10 mouse cellular contexts compared by ENCODE assay signal in genomic region chr4:117134601-117134995, GRCm38 (mm10). TPM values are rescaled to one million over a fixed set of nuclear protein-coding genes. Genes with fewer than 3 reads are reported as not detected.
A peak's percentile ranks its signal among the peaks of the same experiment; 100 is the strongest.
DNase-seq lines count a peak whose midpoint lies in the region; ATAC-seq and TF ChIP-seq lines count a peak whose summit lies in the region.
"Had no signal": no experiment of that assay in that cellular context is flagged by ENCODE, and none has a peak within 500 bp of the region (broad histone marks: within the 10 kb centered on the region; RNA-seq: fewer than 3 reads in every experiment).

No protein-coding gene starts in this region.

- TF ChIP-seq CTCF in gastrocnemius, adult 2 months (IDR thresholded peaks at IDR 0.05): no peak
- TF ChIP-seq CTCF in lung, adult 2 months (IDR thresholded peaks at IDR 0.05; ENCODE audit: insufficient read depth, low read length): no peak

- peaks cover 28% of the 10 kb centered on the region for H3K4me1 ChIP-seq in neural tube, embryonic 12.5 days
- H3K4me1 ChIP-seq in liver, embryonic 12.5 days: peaks cover 54% of the 10 kb centered on the region
- H3K4me1 ChIP-seq in stomach, embryonic 16.5 days (ENCODE audit: control insufficient read depth, insufficient read depth, low read length): peaks cover 13% of the 10 kb centered on the region
- peaks cover 5% of the 10 kb centered on the region for H3K4me1 ChIP-seq in lung, adult 2 months (ENCODE audit: control insufficient read depth, insufficient read depth, low read length)

- H3K27me3 ChIP-seq in neural tube, embryonic 12.5 days (replicated peaks): peaks cover 8% of the 10 kb centered on the region; the same call in 1 of the 2 replicates
- H3K27me3 ChIP-seq in liver, embryonic 12.5 days (replicated peaks): peaks cover 39% of the 10 kb centered on the region
- H3K27me3 ChIP-seq in stomach, embryonic 16.5 days (ENCODE audit: control insufficient read depth, insufficient read depth, low read length): 0 out of 2 replicates have a peak, but pooled peaks cover 4% of the 10 kb centered on the region

- no peak for DNase-seq in gastrocnemius, adult 2 months
- DNase-seq in gastrocnemius, postnatal 10 days: no peak
- DNase-seq in neural tube, embryonic 10.5 days (ENCODE audit: extremely low spot score, low spot score): no peak
- no peak for DNase-seq in gastrocnemius, postnatal 14 days
- DNase-seq in lung, adult 2 months: no peak

- H3K27ac ChIP-seq in gastrocnemius, adult 2 months: peak overlapping the region; percentile 82
- no peak overlapping the region for H3K27ac ChIP-seq in neural tube, embryonic 12.5 days
- peak overlapping the region; percentile 62 for H3K27ac ChIP-seq in liver, embryonic 12.5 days
- no peak overlapping the region for H3K27ac ChIP-seq in stomach, embryonic 16.5 days (ENCODE audit: low read length)

- 41% methylated on average over 2 of the region's 2 CpGs for WGBS in neural tube, embryonic 12.5 days
- WGBS in liver, embryonic 12.5 days (ENCODE audit: insufficient replicate concordance): 35% methylated on average over 2 of the region's 2 CpGs
- 26% methylated on average over 2 of the region's 2 CpGs for WGBS in stomach, embryonic 16.5 days
- WGBS in lung, adult 2 months: 29% methylated on average over 2 of the region's 2 CpGs

- H3K4me2 ChIP-seq in neural tube, embryonic 12.5 days (replicated peaks): peak overlapping the region; percentile 80
- peak overlapping the region; percentile 99 for H3K4me2 ChIP-seq in liver, embryonic 12.5 days
- H3K4me2 ChIP-seq in stomach, embryonic 16.5 days (ENCODE audit: low read depth, low read length): no peak overlapping the region

- no peak overlapping the region for H3K9ac ChIP-seq in neural tube, embryonic 12.5 days
- peak overlapping the region; percentile 49 for H3K9ac ChIP-seq in liver, embryonic 12.5 days
- peak overlapping the region; percentile 61 for H3K9ac ChIP-seq in stomach, embryonic 16.5 days (ENCODE audit: low read length)

- H3K9me3 ChIP-seq in neural tube, embryonic 12.5 days: no peaks in the 10 kb centered on the region
- H3K9me3 ChIP-seq in liver, embryonic 12.5 days (replicated peaks): no peaks in the 10 kb centered on the region
- no peaks in the 10 kb centered on the region for H3K9me3 ChIP-seq in stomach, embryonic 16.5 days (replicated peaks; ENCODE audit: control insufficient read depth, low read length)

- peak overlapping the region; percentile 95; the same call in 1 of the 2 replicates for H3K4me3 ChIP-seq in gastrocnemius, adult 2 months
- H3K4me3 ChIP-seq in neural tube, embryonic 12.5 days: no peak overlapping the region
- H3K4me3 ChIP-seq in liver, embryonic 12.5 days: peak overlapping the region; percentile 85
- H3K4me3 ChIP-seq in stomach, embryonic 16.5 days (replicated peaks; ENCODE audit: low read length): no peak overlapping the region
- no peak overlapping the region for H3K4me3 ChIP-seq in lung, adult 2 months (replicated peaks; ENCODE audit: extremely low read depth, low read depth, low read length)

- H3K36me3 ChIP-seq in neural tube, embryonic 12.5 days: peaks cover 11% of the 10 kb centered on the region; the same call in 1 of the 2 replicates
- H3K36me3 ChIP-seq in liver, embryonic 12.5 days: peaks cover 9% of the 10 kb centered on the region; the same call in 1 of the 2 replicates
- H3K36me3 ChIP-seq in stomach, embryonic 16.5 days (ENCODE audit: control insufficient read depth, insufficient read depth, low read length): no peaks in the 10 kb centered on the region

- no peak for ATAC-seq in neural tube, embryonic 12.5 days (ENCODE audit: low FRiP score, low read depth)
- no peak for ATAC-seq in liver, embryonic 12.5 days
- ATAC-seq in stomach, embryonic 16.5 days (ENCODE audit: insufficient read depth, low FRiP score): no peak

- TF ChIP-seq POLR2A in lung, adult 2 months (IDR thresholded peaks at IDR 0.05; ENCODE audit: borderline replicate concordance, extremely low read depth, low read depth, low read length): no peak

- intact Hi-C loops in gastrocnemius, adult 2 months (cut with DNase I): no loop called here
- intact Hi-C loops in gastrocnemius, postnatal 14 days (cut with DNase I; ENCODE audit: low total_unique reads): no loop called here

RNA-seq across cellular contexts. Expression of gene Plk3, which starts 0.8 kb away (rescaled TPM):
- total RNA-seq in gastrocnemius, adult 2 months (2021): under 1 TPM; 0.73 to 0.74 TPM
- 1 to 10 TPM; 1.8 to 2.6 TPM for total RNA-seq in gastrocnemius, postnatal 10 days (2021)
- 39.3 and 41.4 TPM in 2 replicates for polyA plus RNA-seq in neural tube, embryonic 12.5 days (2016; fragmentation: Nextera tagmentation; extraction: Ambion mirVana)
- 2.2 and 2.8 TPM in 2 replicates for polyA plus RNA-seq in liver, embryonic 12.5 days (2016; fragmentation: Nextera tagmentation; extraction: Ambion mirVana)
- 3.4 and 5.0 TPM in 2 replicates for polyA plus RNA-seq in stomach, embryonic 16.5 days (2015; fragmentation: Nextera tagmentation; extraction: Ambion mirVana)
- total RNA-seq in gastrocnemius, postnatal 14 days (2021): under 1 TPM; 0.91 to 0.96 TPM
- polyA plus RNA-seq in lung, adult 2 months (2012; rRNA removed): 19.4 and 20.4 TPM in 2 replicates

RNA-seq across cellular contexts. Expression of gene Tctex1d4, which starts 8.0 kb away (rescaled TPM):
- total RNA-seq in gastrocnemius, adult 2 months (2021): not detected
- total RNA-seq in gastrocnemius, postnatal 10 days (2021): not detected
- polyA plus RNA-seq in neural tube, embryonic 12.5 days (2016; fragmentation: Nextera tagmentation; extraction: Ambion mirVana): not detected in 2 replicates
- polyA plus RNA-seq in liver, embryonic 12.5 days (2016; fragmentation: Nextera tagmentation; extraction: Ambion mirVana): not detected in 2 replicates
- polyA plus RNA-seq in stomach, embryonic 16.5 days (2015; fragmentation: Nextera tagmentation; extraction: Ambion mirVana): 0.22 TPM in 1 of 2 replicates, not detected in the other
- not detected for total RNA-seq in gastrocnemius, postnatal 14 days (2021)
- polyA plus RNA-seq in lung, adult 2 months (2012; rRNA removed): 58.9 and 61.4 TPM in 2 replicates
- total RNA-seq: granulocyte monocyte progenitor cell, adult 5-6 weeks had no signal

RNA-seq across cellular contexts. Expression of gene Btbd19, which starts 9.1 kb away (rescaled TPM):
- total RNA-seq in gastrocnemius, adult 2 months (2021): 1 to 10 TPM; 2.3 to 2.5 TPM
- total RNA-seq in gastrocnemius, postnatal 10 days (2021): 1 to 10 TPM; 4.7 to 6.8 TPM
- polyA plus RNA-seq in neural tube, embryonic 12.5 days (2016; fragmentation: Nextera tagmentation; extraction: Ambion mirVana): 3.6 and 4.6 TPM in 2 replicates
- polyA plus RNA-seq in liver, embryonic 12.5 days (2016; fragmentation: Nextera tagmentation; extraction: Ambion mirVana): 6.4 and 7.1 TPM in 2 replicates
- 6.5 and 6.6 TPM in 2 replicates for polyA plus RNA-seq in stomach, embryonic 16.5 days (2015; fragmentation: Nextera tagmentation; extraction: Ambion mirVana)
- total RNA-seq in gastrocnemius, postnatal 14 days (2021): 1 to 10 TPM; 3.3 to 3.6 TPM
- 12.1 and 13.7 TPM in 2 replicates for polyA plus RNA-seq in lung, adult 2 months (2012; rRNA removed)

RNA-seq across cellular contexts. Expression of gene Rps8, which starts 21.4 kb away (rescaled TPM):
- 100 to 1,000 TPM; 527 to 622 TPM for total RNA-seq in gastrocnemius, adult 2 months (2021)
- total RNA-seq in gastrocnemius, postnatal 10 days (2021): 1,000 to 10,000 TPM; 1,007 to 1,093 TPM
- polyA plus RNA-seq in neural tube, embryonic 12.5 days (2016; fragmentation: Nextera tagmentation; extraction: Ambion mirVana): 554 and 578 TPM in 2 replicates
- polyA plus RNA-seq in liver, embryonic 12.5 days (2016; fragmentation: Nextera tagmentation; extraction: Ambion mirVana): 960 and 969 TPM in 2 replicates
- 671 and 829 TPM in 2 replicates for polyA plus RNA-seq in stomach, embryonic 16.5 days (2015; fragmentation: Nextera tagmentation; extraction: Ambion mirVana)
- 100 to 1,000 TPM; 786 to 929 TPM for total RNA-seq in gastrocnemius, postnatal 14 days (2021)
- polyA plus RNA-seq in lung, adult 2 months (2012; rRNA removed): 456 and 494 TPM in 2 replicates

RNA-seq across cellular contexts. Expression of gene Ptch2, which starts 38.7 kb away (rescaled TPM):
- under 1 TPM; 0.22 to 0.54 TPM for total RNA-seq in gastrocnemius, adult 2 months (2021)
- total RNA-seq in gastrocnemius, postnatal 10 days (2021): 1 to 10 TPM; 4.8 to 9.6 TPM
- 5.2 and 6.0 TPM in 2 replicates for polyA plus RNA-seq in neural tube, embryonic 12.5 days (2016; fragmentation: Nextera tagmentation; extraction: Ambion mirVana)
- polyA plus RNA-seq in liver, embryonic 12.5 days (2016; fragmentation: Nextera tagmentation; extraction: Ambion mirVana): 1.3 and 1.4 TPM in 2 replicates
- 7.0 and 7.3 TPM in 2 replicates for polyA plus RNA-seq in stomach, embryonic 16.5 days (2015; fragmentation: Nextera tagmentation; extraction: Ambion mirVana)
- total RNA-seq in gastrocnemius, postnatal 14 days (2021): 1 to 10 TPM; 3.8 to 5.9 TPM
- 8.3 and 8.8 TPM in 2 replicates for polyA plus RNA-seq in lung, adult 2 months (2012; rRNA removed)
- polyA plus RNA-seq: activated CD4-positive, CD25-positive, alpha-beta regulatory T cell, adult 4 months had no signal

Comparison
In these comparisons a context has a peak if more than half of its experiments do, and no peak if none do; other contexts are left out.
1. H3K27ac ChIP-seq: peak in gastrocnemius, adult 2 months (single experiment) and liver, embryonic 12.5 days (single experiment); none in neural tube, embryonic 12.5 days (single experiment) and stomach, embryonic 16.5 days (single experiment).
2. H3K4me3 ChIP-seq: peak in gastrocnemius, adult 2 months (single experiment) and liver, embryonic 12.5 days (single experiment); none in neural tube, embryonic 12.5 days (single experiment), stomach, embryonic 16.5 days (single experiment) and lung, adult 2 months (single experiment).
3. RNA of gene Tctex1d4, which starts 8.0 kb away (polyA plus RNA-seq): 58.9 to 61.4 TPM in lung, adult 2 months; 0.22 TPM in stomach, embryonic 16.5 days, not detected in neural tube, embryonic 12.5 days and not detected in liver, embryonic 12.5 days; every median in the first group is over 10 times any median in the second.